Mouse (Mus musculus) cerebellum, postnatal 4 days (tissue): Measurements from ENCODE around the gene Blvrb.

Experiments used
- DNase-seq, 2 experiments: peaks; one replicate each; pipeline ENCODE4 v3.0.0; 2022; ENCODE audit warnings: low spot score in 2 of 2, mixed read lengths in 1 of 2

Blvrb gene

DNA sequence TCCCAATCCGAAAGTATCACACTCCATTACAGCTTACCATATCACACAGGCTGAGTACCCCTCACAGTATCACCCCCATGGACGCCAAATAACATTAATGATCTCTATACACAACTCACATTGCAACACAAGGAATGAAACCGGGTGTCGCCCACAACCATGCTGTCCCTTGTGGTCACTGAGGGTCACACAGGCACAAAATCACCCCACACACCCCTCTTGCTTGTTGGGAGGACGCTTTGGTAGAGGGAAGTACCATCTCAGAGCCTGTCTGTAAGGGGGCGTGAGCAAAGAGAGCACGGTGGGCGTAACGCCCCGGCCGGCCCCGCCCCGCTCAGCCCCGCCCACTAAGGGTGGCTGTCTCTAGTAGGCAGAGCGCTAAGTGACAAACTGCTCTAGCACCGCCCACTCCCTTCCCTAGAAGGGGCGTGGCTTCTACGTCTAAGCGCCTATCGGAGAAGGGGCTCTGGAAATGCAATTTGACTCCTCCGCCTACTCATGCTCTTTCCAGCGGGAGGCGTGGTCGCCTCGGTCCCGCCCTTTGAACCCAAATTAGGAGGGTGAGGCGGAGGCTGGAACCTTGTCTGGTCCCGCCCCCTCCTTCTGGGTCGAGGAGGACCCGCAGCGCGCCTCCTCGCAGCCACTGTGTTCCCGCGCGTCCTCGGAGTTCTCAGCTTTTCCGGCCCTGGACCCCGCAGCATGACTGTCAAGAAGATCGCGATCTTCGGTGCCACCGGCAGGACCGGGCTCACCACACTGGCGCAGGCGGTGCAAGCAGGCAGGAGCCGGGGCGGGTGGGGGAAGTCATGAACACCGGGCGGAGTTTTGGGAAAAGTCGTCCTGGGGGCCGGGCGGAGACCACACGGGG lies at the start of gene Blvrb, which contains the start of gene Sptbn4:
Blvrb (plus strand) TSS at position 560 of the 868 bp plus-strand sequence.
Sptbn4 (minus strand) TSS at position 268 of the 868 bp plus-strand sequence.
- DNase-seq, result peak; percentile 83 to 96

GRCm38 (mm10) chr7:27400545-27400944 lies 47.2 kb upstream of the Blvrb start:
- no peak for DNase-seq

DNA sequence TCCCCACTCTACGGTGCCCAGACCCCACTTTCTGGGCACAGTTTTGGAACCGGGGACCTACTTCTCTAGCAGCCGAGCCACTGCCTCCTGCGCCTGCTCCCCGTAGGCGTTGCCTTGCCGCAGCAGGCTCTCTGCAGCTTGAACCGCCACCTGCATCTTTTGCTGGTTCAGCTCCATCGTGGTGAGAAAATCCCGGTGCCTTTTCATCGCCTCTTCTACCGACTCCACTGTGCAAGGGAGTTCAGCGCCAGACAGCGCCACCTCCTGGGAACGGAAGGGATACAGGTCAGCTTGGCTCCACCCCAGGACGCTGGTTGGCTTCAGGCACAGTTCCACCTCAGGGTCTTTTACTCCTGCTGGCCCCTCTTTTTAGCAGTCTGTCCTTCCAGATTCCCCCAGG lies 45.1 kb upstream of the Blvrb start:
- peak; percentile 61 to 79 for DNase-seq

- no peak for DNase-seq
Observed at GRCm38 (mm10) chr7:27404203-27404942, 43.4 kb upstream of the Blvrb start.

DNA sequence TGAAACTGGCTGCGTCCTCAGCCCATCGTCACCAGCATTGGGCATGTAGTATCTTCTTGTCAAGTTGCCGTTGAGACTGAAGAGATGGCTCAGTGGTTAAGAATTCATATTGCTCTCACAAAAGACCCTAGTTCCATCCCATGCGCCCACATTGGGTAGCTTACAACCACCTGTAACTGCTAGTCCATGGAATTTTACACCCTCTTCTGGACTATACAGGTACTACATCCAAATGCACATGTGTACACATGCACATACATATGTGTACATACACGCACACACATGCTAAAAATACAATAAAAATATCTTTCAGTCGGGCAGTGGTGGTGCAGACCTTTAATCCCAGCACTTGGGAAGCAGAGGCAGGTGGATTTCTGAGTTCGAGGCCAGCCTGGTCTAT lies 41.3 kb upstream of the Blvrb start:
- no peak for DNase-seq

DNA sequence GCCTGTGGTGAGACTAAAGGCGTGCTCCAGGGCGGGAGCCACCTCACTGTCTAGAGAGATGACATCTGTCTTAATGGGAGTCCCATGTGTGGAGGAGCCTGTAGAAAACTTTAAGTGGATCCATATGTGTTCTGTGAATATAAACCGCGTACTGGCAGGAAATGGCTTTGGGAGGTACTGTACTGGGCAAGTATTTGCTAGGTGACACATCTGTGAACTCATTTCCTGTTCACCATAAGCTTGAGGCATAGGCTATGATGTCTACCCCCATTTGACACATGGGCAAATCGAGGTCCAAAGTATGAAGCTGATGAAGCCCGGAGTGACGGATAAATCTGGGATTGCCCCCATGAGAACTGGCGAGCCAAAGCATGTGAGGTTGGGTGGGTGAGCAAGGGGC lies 40.0 kb upstream of the Blvrb start:
- DNase-seq, result no peak

- peak; percentile 58 to 87 for DNase-seq
Observed at GRCm38 (mm10) chr7:27408379-27409176, 39.2 kb upstream of the Blvrb start.

- no peak for DNase-seq
Observed at GRCm38 (mm10) chr7:27417151-27417550, 30.6 kb upstream of the Blvrb start.

- DNase-seq, result no peak
Observed at GRCm38 (mm10) chr7:27419101-27419500, 28.7 kb upstream of the Blvrb start.

DNA sequence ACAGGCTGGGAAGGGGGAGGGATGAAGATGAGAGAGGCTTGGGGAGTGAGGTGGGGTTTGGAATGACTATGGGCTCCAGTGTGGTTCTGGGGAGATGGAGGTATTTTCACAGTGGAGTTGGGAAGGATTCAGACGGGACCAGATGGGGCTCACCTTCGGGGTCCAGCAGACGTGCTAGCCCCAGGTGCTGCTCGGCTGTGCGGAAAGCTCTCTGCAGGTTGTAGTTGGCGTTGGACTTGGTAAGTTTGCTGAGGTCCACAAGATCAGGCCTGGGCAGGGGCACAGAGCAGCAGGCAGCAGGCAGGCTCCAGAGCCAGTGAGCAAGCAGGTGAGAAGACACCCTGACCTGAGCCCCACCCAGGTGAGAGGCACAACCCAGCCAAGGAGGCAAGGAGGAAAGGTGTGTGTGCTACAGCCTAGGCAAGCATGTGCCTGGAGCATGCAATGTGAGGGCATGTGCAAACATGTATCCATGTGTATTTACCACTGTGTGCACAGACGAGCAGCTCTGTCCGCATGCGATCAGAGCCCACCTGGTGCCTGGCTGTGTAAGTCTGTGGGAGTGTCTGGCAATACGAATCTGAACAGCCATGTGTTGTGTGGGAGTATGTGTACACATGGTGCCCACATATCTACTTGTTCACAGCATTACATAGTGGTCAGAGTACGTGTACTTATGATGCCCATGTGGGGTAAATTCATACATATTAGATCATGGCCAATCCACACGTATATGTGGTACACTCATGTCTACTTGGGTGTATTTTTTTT lies 24.0 kb upstream of the Blvrb start:
- no peak for DNase-seq

DNA sequence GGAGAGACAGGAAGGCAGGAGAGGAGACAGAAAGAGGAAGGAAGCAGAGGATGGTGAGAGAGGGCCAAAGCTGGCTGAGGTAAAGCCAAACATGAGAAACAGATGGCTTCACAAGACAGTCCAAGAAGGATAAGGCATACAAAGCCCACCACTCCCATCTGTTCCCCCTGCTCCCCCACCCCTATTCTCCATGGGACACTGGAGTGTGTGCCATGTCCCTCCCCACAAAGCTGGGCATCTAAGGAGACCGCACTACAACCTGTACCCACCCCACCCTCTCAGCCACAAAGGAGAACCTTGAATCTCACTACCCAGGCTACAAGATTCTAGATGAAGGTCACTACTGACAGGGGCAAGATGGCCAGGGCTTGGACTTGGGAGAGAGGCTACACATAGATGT lies 20.4 kb upstream of the Blvrb start:
- peak in 1 of 2 experiments; percentile 55 for DNase-seq

DNA sequence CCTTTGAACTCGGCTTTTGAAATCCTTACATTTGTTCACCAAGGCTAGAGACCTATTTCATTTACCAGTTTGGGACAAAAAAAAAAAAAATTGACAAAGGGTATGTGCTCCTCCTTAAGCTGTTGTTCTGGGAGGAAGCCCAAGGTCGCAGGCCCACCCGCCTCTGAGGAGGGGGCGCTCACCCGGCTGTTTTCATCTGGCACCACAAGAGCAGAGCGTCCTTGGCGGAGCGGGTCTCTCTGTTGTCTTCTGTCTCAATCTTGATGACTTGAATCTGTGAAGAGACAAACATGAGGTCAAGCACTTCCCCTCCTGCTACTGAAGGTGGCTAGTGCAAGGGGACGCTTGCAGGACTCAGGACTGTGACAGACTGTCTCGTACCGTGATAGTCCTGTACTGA lies 19.8 kb upstream of the Blvrb start:
- no peak for DNase-seq

GRCm38 (mm10) chr7:27429135-27429534 lies 18.6 kb upstream of the Blvrb start:
- DNase-seq, result no peak

GRCm38 (mm10) chr7:27433349-27433748 lies 14.4 kb upstream of the Blvrb start:
- DNase-seq, result no peak

DNA sequence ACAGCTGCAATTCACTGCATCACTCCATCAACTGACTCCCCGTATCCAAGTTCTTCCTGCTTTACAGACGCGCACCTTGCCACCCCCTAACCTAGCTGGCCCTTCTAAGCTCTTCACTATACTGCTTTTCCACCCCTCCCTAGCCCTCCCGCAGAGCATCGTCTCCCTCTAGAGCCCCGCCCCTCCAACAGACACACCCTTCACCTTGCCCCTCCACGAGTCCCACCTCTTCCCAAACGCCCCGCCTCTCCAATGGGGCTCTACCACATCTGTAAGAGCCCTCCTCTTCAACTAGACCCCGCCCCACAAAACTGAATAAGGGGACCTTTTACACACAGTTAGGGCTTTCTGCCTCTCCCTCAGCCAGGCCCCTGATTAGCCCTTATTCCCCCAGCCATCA lies 14.0 kb upstream of the Blvrb start:
- no peak for DNase-seq

GRCm38 (mm10) chr7:27437544-27437943 lies 10.2 kb upstream of the Blvrb start:
- DNase-seq, result no peak

GRCm38 (mm10) chr7:27440014-27440413 lies 7.8 kb upstream of the Blvrb start:
- no peak for DNase-seq

GRCm38 (mm10) chr7:27446051-27446450 lies 1.7 kb upstream of the Blvrb start:
- peak in 1 of 2 experiments; percentile 30 for DNase-seq

DNA sequence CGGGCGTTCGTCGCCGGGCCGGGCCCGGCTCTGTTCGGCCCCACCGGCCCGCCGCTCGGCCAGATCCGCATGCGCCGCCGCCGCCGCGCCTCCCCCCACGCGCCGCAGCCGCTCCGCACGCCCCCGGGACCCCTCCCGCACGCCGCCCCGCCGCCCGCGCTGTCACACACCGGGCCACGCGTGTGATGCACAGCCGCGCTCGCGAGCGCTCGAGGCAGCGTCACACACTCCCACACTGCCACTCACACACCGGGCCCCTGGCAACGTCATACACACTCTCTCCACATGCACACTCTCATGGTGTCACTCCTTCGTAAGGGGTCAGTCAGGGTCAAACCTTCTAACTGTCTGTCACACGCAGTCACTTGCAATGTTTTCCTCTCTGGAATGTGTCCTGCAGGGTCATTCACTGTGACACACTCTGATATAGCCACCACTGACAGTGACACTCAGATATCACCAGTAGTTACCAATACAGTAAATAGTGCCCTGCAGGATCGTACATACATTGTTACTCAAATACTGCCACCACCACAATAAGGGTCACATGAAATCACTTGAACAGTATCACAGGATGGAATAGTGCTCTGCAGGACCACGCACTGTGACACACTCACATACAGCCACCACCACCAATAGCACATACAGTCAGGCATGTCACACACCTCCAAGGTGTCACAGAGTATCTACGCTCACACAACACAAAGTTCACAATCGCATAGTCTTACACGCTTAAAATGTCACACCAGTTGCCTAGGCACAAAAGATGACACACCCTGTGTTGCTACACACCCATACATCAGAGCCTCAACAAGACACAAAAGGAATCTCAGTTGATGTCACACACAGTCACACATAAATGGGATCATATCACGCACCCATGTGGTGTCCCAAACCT lies 1.0 kb upstream of the Blvrb start:
- peak in 1 of 2 experiments; percentile 51 for DNase-seq
